Mouse (Mus musculus): ENCODE results near the gene Agr3.

The Agr3 gene

GRCm38 (mm10) chr12:35925402-35925801 lies at the start of gene Agr3:
Gene Agr3 (plus strand): TSS chr12:35925620.
- DNase-seq (ENCODE audit: low spot score in 2 of 2), result no peak

GRCm38 (mm10) chr12:35884892-35885558 lies 40.4 kb upstream of the Agr3 start:
- peak in 1 of 2 experiments; percentile 12 for DNase-seq (ENCODE audit: low spot score in 2 of 2)

- DNase-seq (ENCODE audit: low spot score in 2 of 2), result no peak
These were observed 36.0 kb upstream of the Agr3 start for GRCm38 (mm10) chr12:35889383-35889782.

GRCm38 (mm10) chr12:35890756-35891155 lies 34.7 kb upstream of the Agr3 start:
- DNase-seq (ENCODE audit: low spot score in 2 of 2), result no peak

GRCm38 (mm10) chr12:35894304-35894900 lies 31.0 kb upstream of the Agr3 start:
- no peak for DNase-seq (ENCODE audit: low spot score in 2 of 2)

- DNase-seq (ENCODE audit: low spot score in 2 of 2), result peak; percentile 31 to 34
These were observed 29.3 kb upstream of the Agr3 start for GRCm38 (mm10) chr12:35895875-35896763.

- no peak for DNase-seq (ENCODE audit: low spot score in 2 of 2)
These were observed 28.6 kb upstream of the Agr3 start for GRCm38 (mm10) chr12:35896764-35897282.

GRCm38 (mm10) chr12:35910632-35911031 lies 14.8 kb upstream of the Agr3 start:
- DNase-seq (ENCODE audit: low spot score in 2 of 2), result no peak

GRCm38 (mm10) chr12:35915813-35916212 lies 9.6 kb upstream of the Agr3 start:
- DNase-seq (ENCODE audit: low spot score in 2 of 2), result no peak

GRCm38 (mm10) chr12:35916467-35916866 lies 9.0 kb upstream of the Agr3 start:
- DNase-seq (ENCODE audit: low spot score in 2 of 2), result no peak

- DNase-seq (ENCODE audit: low spot score in 2 of 2), result no peak
These were observed 7.4 kb upstream of the Agr3 start for GRCm38 (mm10) chr12:35918031-35918430.

- no peak for DNase-seq (ENCODE audit: low spot score in 2 of 2)
These were observed 2.4 kb downstream of the Agr3 start for GRCm38 (mm10) chr12:35927804-35928203.

GRCm38 (mm10) chr12:35932816-35933215 lies 7.4 kb downstream of the Agr3 start:
- no peak for DNase-seq (ENCODE audit: low spot score in 2 of 2)

- no peak for DNase-seq (ENCODE audit: low spot score in 2 of 2)
These were observed 26.3 kb downstream of the Agr3 start for GRCm38 (mm10) chr12:35951757-35952156.

GRCm38 (mm10) chr12:35957235-35957634 lies 31.8 kb downstream of the Agr3 start:
- no peak for DNase-seq (ENCODE audit: low spot score in 2 of 2)

- DNase-seq (ENCODE audit: low spot score in 2 of 2), result no peak
These were observed 40.8 kb downstream of the Agr3 start for GRCm38 (mm10) chr12:35966098-35966767.

- DNase-seq (ENCODE audit: low spot score in 2 of 2), result no peak
These were observed 41.3 kb downstream of the Agr3 start for GRCm38 (mm10) chr12:35966768-35967141.

GRCm38 (mm10) chr12:35975898-35976297 lies 50.5 kb downstream of the Agr3 start:
- no peak for DNase-seq (ENCODE audit: low spot score in 2 of 2)

- no peak for DNase-seq (ENCODE audit: low spot score in 2 of 2)
These were observed 52.3 kb downstream of the Agr3 start for GRCm38 (mm10) chr12:35977633-35978246.

- no peak for DNase-seq (ENCODE audit: low spot score in 2 of 2)
These were observed 54.2 kb downstream of the Agr3 start for GRCm38 (mm10) chr12:35979625-35980024.

- no peak for DNase-seq (ENCODE audit: low spot score in 2 of 2)
These were observed 56.4 kb downstream of the Agr3 start for GRCm38 (mm10) chr12:35981732-35982360.
